Mouse (Mus musculus): Measurements from ENCODE around the gene Mlec. TPM values are rescaled to one million over a fixed set of nuclear protein-coding genes. Genes with fewer than 3 reads are reported as not detected.

Mlec gene
- polyA plus RNA-seq, 1 experiment from 2014 or later, result 50.7 TPM

- Histone ChIP-seq H3K4me3 (ENCODE audit: low read length) (no peak overlapping the region), H3K9ac (ENCODE audit: low read length) (no peak overlapping the region), H3K9me3 (replicated peaks; ENCODE audit: control insufficient read depth, low read length) (no peaks in the 10 kb centered on the region), H3K4me2 (ENCODE audit: low read depth, low read length) (no peak overlapping the region), H3K36me3 (ENCODE audit: control insufficient read depth, insufficient read depth) (peaks cover 8% of the 10 kb centered on the region; the same call in 1 of the 2 replicates), H3K4me1 (ENCODE audit: control insufficient read depth, insufficient read depth, low read length) (no peaks in the 10 kb centered on the region), H3K27ac (ENCODE audit: low read length) (no peak overlapping the region), H3K27me3 (ENCODE audit: control insufficient read depth, insufficient read depth, low read length) (0 out of 2 replicates have a peak, but pooled peaks cover 3% of the 10 kb centered on the region)
- 71% methylated on average over 3 of the region's 3 CpGs for WGBS
- ATAC-seq (replicated peaks; ENCODE audit: extremely low read depth, insufficient read depth, low FRiP score), result no peak
Measured at GRCm38 (mm10) chr5:115140726-115141125, 17.3 kb downstream of the Mlec start.

- ATAC-seq (replicated peaks; ENCODE audit: extremely low read depth, insufficient read depth, low FRiP score), result no peak
- Histone ChIP-seq H3K9ac (ENCODE audit: low read length) (no peak overlapping the region), H3K4me1 (ENCODE audit: control insufficient read depth, insufficient read depth, low read length) (peaks cover 1% of the 10 kb centered on the region), H3K27ac (ENCODE audit: low read length) (no peak overlapping the region), H3K4me2 (ENCODE audit: low read depth, low read length) (no peak overlapping the region), H3K36me3 (ENCODE audit: control insufficient read depth, insufficient read depth) (0 out of 2 replicates have a peak, but pooled peaks cover 2% of the 10 kb centered on the region), H3K4me3 (ENCODE audit: low read length) (no peak overlapping the region), H3K27me3 (ENCODE audit: control insufficient read depth, insufficient read depth, low read length) (0 out of 2 replicates have a peak, but pooled peaks cover 3% of the 10 kb centered on the region), H3K9me3 (replicated peaks; ENCODE audit: control insufficient read depth, low read length) (no peaks in the 10 kb centered on the region)
- WGBS, result 62% methylated on average over 4 of the region's 4 CpGs
Measured at GRCm38 (mm10) chr5:115139124-115139523, 18.9 kb downstream of the Mlec start.

GRCm38 (mm10) chr5:115134234-115135165 is 23.5 kb downstream of the Mlec start, which contains the start of gene Unc119b:
Gene Unc119b, minus strand, starts transcription at chr5:115134975.
- H3K36me3 ChIP-seq (ENCODE audit: control insufficient read depth, insufficient read depth), result peaks cover 5% of the 10 kb centered on the region; the same call in 1 of the 2 replicates
- WGBS, result under 1% methylated on average over 68 of the region's 81 CpGs
- peak within 1 kb of the TSS; percentile 84 for H3K9ac ChIP-seq (ENCODE audit: low read length)
- H3K27me3 ChIP-seq (ENCODE audit: control insufficient read depth, insufficient read depth, low read length), result 0 out of 2 replicates have a peak, but pooled peaks cover 3% of the 10 kb centered on the region
- peak; percentile 96 for ATAC-seq (replicated peaks; ENCODE audit: extremely low read depth, insufficient read depth, low FRiP score)
- H3K9me3 ChIP-seq (replicated peaks; ENCODE audit: control insufficient read depth, low read length), result no peaks in the 10 kb centered on the region
- peak within 1 kb of the TSS; percentile 99 for H3K4me2 ChIP-seq (ENCODE audit: low read depth, low read length)
- H3K27ac ChIP-seq (ENCODE audit: low read length), result no peak within 1 kb of the TSS
- peak within 1 kb of the TSS; percentile 72 for H3K4me3 ChIP-seq (ENCODE audit: low read length)
- peaks cover 12% of the 10 kb centered on the region for H3K4me1 ChIP-seq (ENCODE audit: control insufficient read depth, insufficient read depth, low read length)

- Histone ChIP-seq H3K9me3 (replicated peaks; ENCODE audit: control insufficient read depth, low read length) (no peaks in the 10 kb centered on the region), H3K9ac (ENCODE audit: low read length) (peak overlapping the region; percentile 84), H3K4me1 (ENCODE audit: control insufficient read depth, insufficient read depth, low read length) (peaks cover 12% of the 10 kb centered on the region), H3K27me3 (ENCODE audit: control insufficient read depth, insufficient read depth, low read length) (0 out of 2 replicates have a peak, but pooled peaks cover 3% of the 10 kb centered on the region), H3K4me3 (ENCODE audit: low read length) (peak overlapping the region; percentile 72), H3K36me3 (ENCODE audit: control insufficient read depth, insufficient read depth) (peaks cover 6% of the 10 kb centered on the region; the same call in 1 of the 2 replicates), H3K27ac (ENCODE audit: low read length) (no peak overlapping the region), H3K4me2 (ENCODE audit: low read depth, low read length) (peak overlapping the region; percentile 99)
- no peak for ATAC-seq (replicated peaks; ENCODE audit: extremely low read depth, insufficient read depth, low FRiP score)
- WGBS, result 69% methylated on average over 6 of the region's 6 CpGs
Measured at GRCm38 (mm10) chr5:115133358-115134066, 24.5 kb downstream of the Mlec start.

GRCm38 (mm10) chr5:115132465-115132864 is 25.5 kb downstream of the Mlec start:
- no peak overlapping the region for H3K4me2 ChIP-seq (ENCODE audit: low read depth, low read length)

GRCm38 (mm10) chr5:115129328-115129727 is 28.7 kb downstream of the Mlec start:
- Histone ChIP-seq H3K4me2 (ENCODE audit: low read depth, low read length) (no peak overlapping the region), H3K27me3 (ENCODE audit: control insufficient read depth, insufficient read depth, low read length) (no peaks in the 10 kb centered on the region), H3K4me3 (ENCODE audit: low read length) (no peak overlapping the region), H3K9ac (ENCODE audit: low read length) (no peak overlapping the region), H3K4me1 (ENCODE audit: control insufficient read depth, insufficient read depth, low read length) (peaks cover 16% of the 10 kb centered on the region), H3K27ac (ENCODE audit: low read length) (no peak overlapping the region), H3K36me3 (ENCODE audit: control insufficient read depth, insufficient read depth) (peaks cover 15% of the 10 kb centered on the region; the same call in 1 of the 2 replicates), H3K9me3 (replicated peaks; ENCODE audit: control insufficient read depth, low read length) (no peaks in the 10 kb centered on the region)
- WGBS, result 93% methylated on average over 6 of the region's 6 CpGs
- no peak for ATAC-seq (replicated peaks; ENCODE audit: extremely low read depth, insufficient read depth, low FRiP score)

More at GRCm38 (mm10) chr5:115132465-115132864, 25.5 kb downstream of the Mlec start:
- Histone ChIP-seq H3K9ac (ENCODE audit: low read length) (no peak overlapping the region), H3K4me1 (ENCODE audit: control insufficient read depth, insufficient read depth, low read length) (peaks cover 12% of the 10 kb centered on the region), H3K27ac (ENCODE audit: low read length) (no peak overlapping the region), H3K4me3 (ENCODE audit: low read length) (no peak overlapping the region), H3K27me3 (ENCODE audit: control insufficient read depth, insufficient read depth, low read length) (no peaks in the 10 kb centered on the region), H3K36me3 (ENCODE audit: control insufficient read depth, insufficient read depth) (peaks cover 8% of the 10 kb centered on the region; the same call in 1 of the 2 replicates), H3K9me3 (replicated peaks; ENCODE audit: control insufficient read depth, low read length) (no peaks in the 10 kb centered on the region)
- 85% methylated on average over 8 of the region's 8 CpGs for WGBS
- no peak for ATAC-seq (replicated peaks; ENCODE audit: extremely low read depth, insufficient read depth, low FRiP score)

GRCm38 (mm10) chr5:115127421-115128179 is 30.4 kb downstream of the Mlec start:
- Histone ChIP-seq H3K4me2 (ENCODE audit: low read depth, low read length) (no peak overlapping the region), H3K27me3 (ENCODE audit: control insufficient read depth, insufficient read depth, low read length) (no peaks in the 10 kb centered on the region), H3K36me3 (ENCODE audit: control insufficient read depth, insufficient read depth) (peaks cover 15% of the 10 kb centered on the region; the same call in 1 of the 2 replicates), H3K9me3 (replicated peaks; ENCODE audit: control insufficient read depth, low read length) (no peaks in the 10 kb centered on the region), H3K4me1 (ENCODE audit: control insufficient read depth, insufficient read depth, low read length) (peaks cover 3% of the 10 kb centered on the region), H3K27ac (ENCODE audit: low read length) (no peak overlapping the region), H3K9ac (ENCODE audit: low read length) (no peak overlapping the region), H3K4me3 (ENCODE audit: low read length) (no peak overlapping the region)
- WGBS, result 88% methylated on average over 22 of the region's 22 CpGs
- no peak for ATAC-seq (replicated peaks; ENCODE audit: extremely low read depth, insufficient read depth, low FRiP score)

GRCm38 (mm10) chr5:115126578-115127312 is 31.2 kb downstream of the Mlec start:
- H3K4me1 ChIP-seq (ENCODE audit: control insufficient read depth, insufficient read depth, low read length), result peaks cover 3% of the 10 kb centered on the region
- ATAC-seq (replicated peaks; ENCODE audit: extremely low read depth, insufficient read depth, low FRiP score), result no peak
- peaks cover 15% of the 10 kb centered on the region; the same call in 1 of the 2 replicates for H3K36me3 ChIP-seq (ENCODE audit: control insufficient read depth, insufficient read depth)
- H3K4me2 ChIP-seq (ENCODE audit: low read depth, low read length), result no peak overlapping the region
- no peak overlapping the region for H3K9ac ChIP-seq (ENCODE audit: low read length)
- H3K27me3 ChIP-seq (ENCODE audit: control insufficient read depth, insufficient read depth, low read length), result no peaks in the 10 kb centered on the region
- no peak overlapping the region for H3K27ac ChIP-seq (ENCODE audit: low read length)
- no peaks in the 10 kb centered on the region for H3K9me3 ChIP-seq (replicated peaks; ENCODE audit: control insufficient read depth, low read length)
- 86% methylated on average over 28 of the region's 28 CpGs for WGBS
- H3K4me3 ChIP-seq (ENCODE audit: low read length), result no peak overlapping the region
